Mouse (Mus musculus) layer of hippocampus, adult 18-20 months (tissue): Measurements from ENCODE around the gene Metrnl. TPM values are rescaled to one million over a fixed set of nuclear protein-coding genes. Genes with fewer than 3 reads are reported as not detected.

Experiments used
- DNase-seq, 2 experiments: peaks; one replicate each; pipeline ENCODE4 v3.0.0; 2022; ENCODE audit warnings: low spot score in 2 of 2
- total RNA-seq, 2 experiments: library from RNA; stranded (reverse); gene quantifications; 2 replicates each; pipeline ENCODE4 v1.2.3; 2021

Metrnl gene
- total RNA-seq, 2 experiments from 2014 or later: 11.0 to 12.5 TPM

- no peak for DNase-seq
These were observed 32.8 kb downstream of the Metrnl start for GRCm38 (mm10) chr11:121734184-121734583.

- no peak for DNase-seq
These were observed 33.5 kb downstream of the Metrnl start for GRCm38 (mm10) chr11:121734892-121735291.

DNA sequence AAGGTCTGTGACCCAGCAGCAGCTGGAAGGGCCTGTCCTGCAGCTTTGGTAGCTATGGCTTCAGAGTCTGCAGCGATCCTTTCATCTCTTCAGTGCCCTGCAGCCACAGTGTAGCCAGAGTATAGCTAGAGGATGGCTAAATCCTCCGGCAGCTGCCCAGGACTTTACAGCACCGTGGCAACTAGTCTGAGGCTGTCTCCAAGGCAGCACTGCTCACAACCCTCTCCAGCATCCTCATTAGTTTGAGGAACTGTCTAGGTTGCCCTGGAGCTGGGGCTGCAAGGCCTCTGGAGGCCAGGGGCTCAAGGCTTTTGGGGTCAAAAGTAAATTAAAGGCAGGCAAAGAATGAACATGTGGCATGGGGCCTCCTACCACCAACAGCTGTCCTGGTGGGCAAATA is 37.3 kb downstream of the Metrnl start:
- no peak for DNase-seq

DNA sequence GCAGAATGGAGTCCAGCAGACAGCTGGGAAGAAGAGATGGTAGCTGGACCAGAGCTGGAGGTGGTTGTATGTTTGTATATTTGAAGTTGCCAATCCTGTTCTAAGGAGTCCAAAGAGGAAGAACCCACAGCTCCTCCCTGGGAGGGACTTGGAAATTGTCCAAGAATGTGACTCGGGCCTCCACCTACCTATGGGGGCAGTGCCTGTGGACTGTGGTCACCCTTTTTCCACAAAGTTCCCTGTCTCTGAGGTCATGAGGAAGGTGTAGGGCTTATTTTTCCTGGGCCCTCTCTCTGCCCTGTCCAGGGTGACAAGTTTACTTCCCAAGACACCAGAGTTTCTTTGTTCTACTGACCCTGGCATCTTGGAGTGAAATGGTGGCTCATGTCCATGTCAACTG is 39.6 kb downstream of the Metrnl start:
- no peak for DNase-seq

DNA sequence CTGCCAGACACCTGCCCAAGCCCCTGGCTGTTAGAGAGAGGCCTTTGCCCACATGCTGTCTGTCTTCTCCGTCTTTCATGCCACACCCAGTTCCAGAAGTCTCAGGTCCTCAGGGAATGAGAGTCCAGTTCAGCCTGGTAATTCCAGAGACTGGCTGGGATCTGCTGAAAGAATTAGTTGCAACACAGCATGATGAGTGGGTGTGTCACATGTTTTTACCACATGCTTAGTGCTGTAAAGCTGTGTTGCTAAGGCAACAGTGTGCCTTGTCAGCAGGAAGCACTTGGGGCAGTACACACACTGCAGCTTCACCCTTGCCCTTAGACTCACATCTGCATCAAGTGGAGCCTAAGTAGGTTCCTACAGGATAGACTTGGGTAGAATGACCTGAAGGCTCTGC is 40.1 kb downstream of the Metrnl start:
- peak; percentile 60 to 79 for DNase-seq

GRCm38 (mm10) chr11:121743113-121743512 is 41.8 kb downstream of the Metrnl start:
- no peak for DNase-seq

DNA sequence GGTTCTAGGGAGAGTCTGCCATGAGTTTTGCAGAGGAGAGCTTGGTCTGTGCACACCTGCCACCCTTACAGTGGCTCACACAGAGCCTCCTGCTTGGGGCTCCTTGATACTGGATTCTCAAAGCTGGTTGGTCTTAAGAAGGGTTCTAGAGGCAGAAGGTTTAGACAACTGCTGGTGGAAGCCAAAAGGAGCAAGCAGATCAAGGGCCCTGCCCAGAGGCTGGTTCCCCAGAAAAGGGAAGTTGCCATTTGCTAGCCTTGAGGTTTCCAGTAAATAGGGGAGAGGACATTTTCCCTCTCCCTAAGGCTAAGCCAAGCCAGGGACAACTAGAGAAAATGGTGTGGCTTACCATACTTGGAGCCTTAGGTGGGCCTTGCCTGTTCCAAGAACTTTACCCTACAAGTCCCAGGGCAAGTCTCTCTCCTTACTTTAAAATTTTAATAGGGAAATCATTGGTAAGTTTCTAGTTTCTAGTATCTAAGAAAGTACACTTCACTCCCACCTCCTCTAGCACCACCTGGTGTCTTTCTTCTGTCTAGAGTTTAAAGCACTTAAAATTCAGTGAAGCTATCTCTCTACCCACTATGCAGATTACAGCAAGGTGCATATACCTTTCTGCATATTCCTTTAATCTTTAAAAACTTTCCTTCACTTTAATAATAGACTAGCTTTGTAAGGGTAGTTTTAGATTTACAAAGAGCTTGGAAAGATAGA is 42.7 kb downstream of the Metrnl start:
- DNase-seq: no peak

GRCm38 (mm10) chr11:121746941-121747494 is 45.7 kb downstream of the Metrnl start:
- no peak for DNase-seq

GRCm38 (mm10) chr11:121748003-121748684 is 46.8 kb downstream of the Metrnl start:
- DNase-seq: no peak

Other genes starting within 250 kb of the Metrnl start
- gene Tbcd, start 249.6 kb upstream of the Metrnl start, total RNA-seq: 10 to 100 TPM; 37.1 to 39.0 TPM
- under 1 TPM; 0.13 to 0.25 TPM for gene Zfp750, start 182.2 kb upstream of the Metrnl start, total RNA-seq
- gene B3gntl1, start 28.4 kb upstream of the Metrnl start, total RNA-seq: 1 to 10 TPM; 6.5 to 7.4 TPM
- not detected for gene Ptchd3, start 128.7 kb downstream of the Metrnl start, total RNA-seq